Mouse (Mus musculus) brain, embryonic 14.5 days (tissue): ENCODE results near the gene Klhdc7b.

Experiments used
- CTCF ChIP-seq: fragments of 200-500 bp; IDR thresholded peaks from 2 replicates; pipeline ENCODE4 v1.5.1; 2012; ENCODE audit warnings: inconsistent platforms, mild to moderate bottlenecking, moderate library complexity, borderline replicate concordance; ENCODE audit not compliant: insufficient read depth, insufficient read length; ENCODE audit errors: extremely low read depth
- POLR2A ChIP-seq: fragments of 200-500 bp; IDR thresholded peaks from 2 replicates; pipeline ENCODE4 v1.6.1; 2012; ENCODE audit warnings: mild to moderate bottlenecking, inconsistent platforms, borderline replicate concordance; ENCODE audit not compliant: poor library complexity, insufficient read depth, insufficient read length, severe bottlenecking; ENCODE audit errors: extremely low read depth

- no peak for TF ChIP-seq CTCF
- TF ChIP-seq POLR2A, result no peak
Observed at GRCm38 (mm10) chr15:89415282-89415681, 30.6 kb downstream of the Klhdc7b start.
